Mouse (Mus musculus) embryonic facial prominence, embryonic 12.5 days (tissue): ENCODE measurements around the gene Gatad1. TPM values are rescaled to one million over a fixed set of nuclear protein-coding genes. Genes with fewer than 3 reads are reported as not detected.
A peak's percentile ranks its signal among the peaks of the same experiment; 100 is the strongest.

Experiments
- ATAC-seq: fragments of 200-750 bp; cut with Nextera tagmentation; 2 replicates; pipeline ENCODE4 v1.8.0; 2017; ENCODE audit not compliant: insufficient number of reproducible peaks, insufficient read depth, low FRiP score, low TSS enrichment
- H3K27ac ChIP-seq: fragments of 300-500 bp; sonication (generic); 2 replicates; pipeline ENCODE4 v1.5.1; 2016; ENCODE audit warnings: mild to moderate bottlenecking
- H3K27me3 ChIP-seq: fragments of 300-500 bp; sonication (generic); 2 replicates; pipeline ENCODE4 v1.6.1; 2016; ENCODE audit warnings: mild to moderate bottlenecking, moderate library complexity
- H3K36me3 ChIP-seq: fragments of 300-500 bp; sonication (generic); 2 replicates; pipeline ENCODE4 v1.6.1; 2016; ENCODE audit warnings: mild to moderate bottlenecking
- H3K4me1 ChIP-seq: fragments of 300-500 bp; sonication (generic); 2 replicates; pipeline ENCODE4 v1.6.1; 2016
- H3K4me2 ChIP-seq: fragments of 300-500 bp; sonication (generic); replicated peaks from 2 replicates; pipeline ENCODE4 v1.6.1; 2016; ENCODE audit warnings: mild to moderate bottlenecking, moderate library complexity
- H3K4me3 ChIP-seq: fragments of 300-500 bp; sonication (generic); 2 replicates; pipeline ENCODE4 v1.5.1; 2016; ENCODE audit warnings: mild to moderate bottlenecking
- H3K9ac ChIP-seq: fragments of 300-500 bp; sonication (generic); 2 replicates; pipeline ENCODE4 v1.6.1; 2016; ENCODE audit warnings: mild to moderate bottlenecking, moderate library complexity
- H3K9me3 ChIP-seq: fragments of 300-500 bp; sonication (generic); 2 replicates; pipeline ENCODE4 v1.6.1; 2016; ENCODE audit warnings: mild to moderate bottlenecking, moderate library complexity
- WGBS: fragments of 180-500 bp; shearing (Covaris S2); methylation state at CpG from one replicate; pipeline ENCODE4 v1.1.7; 2016; 5-methylcytosine and 5-hydroxymethylcytosine counted together
- microRNA-seq: library from miRNA; unstranded; fragments of <30 nt; microRNA quantifications from one replicate; pipeline ENCODE4, GENCODE M21; 2017
- polyA plus RNA-seq: library from polyadenylated mRNA; unstranded; fragments of >200 nt; fragmentation: Nextera tagmentation; extraction: Ambion mirVana; gene quantifications from 2 replicates; pipeline ENCODE4 v1.2.1, GENCODE M21; 2016

Gatad1 gene
- polyA plus RNA-seq, 1 experiment from 2014 or later, result 71.2 TPM

- H3K4me2 ChIP-seq, result peak overlapping the region; percentile 68
- peaks cover 11% of the 10 kb centered on the region for H3K4me1 ChIP-seq
- no peak overlapping the region for H3K27ac ChIP-seq
- H3K4me3 ChIP-seq, result peak overlapping the region; percentile 83
- H3K9me3 ChIP-seq, result no peaks in the 10 kb centered on the region
- H3K36me3 ChIP-seq, result 0 out of 2 replicates have a peak, but pooled peaks cover 4% of the 10 kb centered on the region
- no peak overlapping the region for H3K9ac ChIP-seq
- ATAC-seq, result no peak
- H3K27me3 ChIP-seq, result no peaks in the 10 kb centered on the region
Measured at GRCm38 (mm10) chr5:3597171-3597570, 59.8 kb downstream of the Gatad1 start.

DNA sequence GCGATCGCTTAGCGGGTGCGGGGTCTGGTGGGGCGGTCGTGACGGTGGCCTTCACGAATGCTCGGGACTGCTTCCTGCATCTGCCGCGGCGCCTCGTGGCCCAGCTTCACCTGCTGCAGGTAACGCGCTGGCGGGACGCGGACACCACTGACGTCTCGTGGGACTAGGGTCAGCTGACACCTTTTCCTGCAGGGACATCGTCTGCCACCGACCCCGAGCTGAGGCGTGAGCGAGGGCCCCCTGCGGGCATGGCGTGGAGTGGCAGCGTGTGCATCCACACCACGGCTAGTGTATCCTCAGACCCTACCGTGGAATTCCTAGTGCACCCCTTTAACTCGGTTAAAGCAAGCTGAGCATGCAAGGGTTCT is 60.6 kb downstream of the Gatad1 start, which contains the start of gene Rbm48:
Gene Rbm48, minus strand, starts transcription at position 187 of the 368 bp plus-strand sequence.
- Histone ChIP-seq H3K4me3 (peak within 1 kb of the TSS; percentile 83), H3K9ac (peak within 1 kb of the TSS; percentile 69), H3K27ac (peak within 1 kb of the TSS; percentile 26; the same call in 1 of the 2 replicates), H3K4me1 (peaks cover 11% of the 10 kb centered on the region), H3K4me2 (peak within 1 kb of the TSS; percentile 76), H3K9me3 (no peaks in the 10 kb centered on the region), H3K36me3 (peaks cover 8% of the 10 kb centered on the region; the same call in 1 of the 2 replicates), H3K27me3 (no peaks in the 10 kb centered on the region)
- under 1% methylated on average over 31 of the region's 31 CpGs for WGBS
- ATAC-seq, result peak; percentile 65

DNA sequence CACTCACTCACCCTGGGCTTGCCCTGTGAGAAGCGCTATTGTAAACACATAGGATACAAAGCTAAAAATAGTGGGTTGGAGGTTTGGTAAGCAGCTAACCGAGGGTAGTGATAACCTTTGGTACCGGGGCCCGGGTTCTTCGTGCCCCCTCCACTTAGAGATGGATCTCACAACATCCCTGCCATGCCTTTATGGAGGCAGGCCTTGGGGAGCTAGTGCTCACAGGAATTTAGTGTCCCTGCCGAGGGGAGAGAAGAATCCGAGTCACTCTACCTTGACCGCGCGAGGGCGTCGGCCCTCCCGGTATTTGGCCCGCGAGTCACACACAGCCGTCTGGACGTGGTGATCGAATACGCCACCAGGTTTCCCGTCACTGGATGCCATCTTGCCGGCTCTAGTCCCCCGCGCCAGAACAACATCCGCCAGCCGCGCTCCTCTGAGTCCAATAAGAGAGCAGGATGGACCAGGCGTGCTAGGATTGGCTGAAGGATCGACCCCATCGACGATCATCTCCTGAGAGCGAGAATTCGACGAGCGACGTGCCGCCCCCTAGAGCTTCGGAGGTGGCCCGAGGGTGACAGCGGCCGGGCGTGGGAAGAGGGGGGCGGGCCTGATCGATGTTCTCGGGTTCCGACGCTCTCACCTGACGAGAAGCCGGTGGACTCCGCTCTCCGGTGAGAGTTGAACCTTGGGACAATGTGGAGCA is 61.1 kb downstream of the Gatad1 start, which contains the start of gene Pex1:
Gene Pex1, plus strand, starts transcription at position 374 of the 706 bp plus-strand sequence.
- Histone ChIP-seq H3K36me3 (peaks cover 13% of the 10 kb centered on the region; the same call in 1 of the 2 replicates), H3K9ac (peak within 1 kb of the TSS; percentile 69), H3K27me3 (no peaks in the 10 kb centered on the region), H3K4me2 (peak within 1 kb of the TSS; percentile 76), H3K27ac (peak within 1 kb of the TSS; percentile 26; the same call in 1 of the 2 replicates), H3K4me3 (peak within 1 kb of the TSS; percentile 83), H3K4me1 (peaks cover 11% of the 10 kb centered on the region), H3K9me3 (no peaks in the 10 kb centered on the region)
- under 1% methylated on average over 50 of the region's 50 CpGs for WGBS
- peak; percentile 97 for ATAC-seq

Small RNA genes within 50 kb of the gene (microRNA-seq; reads per million reads assigned to microRNA genes)
- not detected for gene Gm22926
- not detected for gene Gm26238

Other genes with a start within 250 kb of the Gatad1 start
- gene Fam133b, start 113.4 kb downstream of the Gatad1 start, polyA plus RNA-seq, result 39.3 and 39.4 TPM in 2 replicates
- 3.0 and 4.3 TPM in 2 replicates for gene 1700109H08Rik, start 85.6 kb downstream of the Gatad1 start, polyA plus RNA-seq
- gene Pex1, start 61.1 kb downstream of the Gatad1 start, polyA plus RNA-seq, result 16.7 and 20.8 TPM in 2 replicates
- 14.6 and 18.0 TPM in 2 replicates for gene Rbm48, start 60.6 kb downstream of the Gatad1 start, polyA plus RNA-seq
- gene Tmbim7, start 6.0 kb downstream of the Gatad1 start, polyA plus RNA-seq, result not detected in 2 replicates
- gene Ankib1, start 145.7 kb upstream of the Gatad1 start, polyA plus RNA-seq, result 16.2 and 19.1 TPM in 2 replicates
- 67.0 and 68.9 TPM in 2 replicates for gene Krit1, start 146.0 kb upstream of the Gatad1 start, polyA plus RNA-seq
- 0.11 and 0.14 TPM in 2 replicates for gene Lrrd1, start 188.0 kb upstream of the Gatad1 start, polyA plus RNA-seq
- 9.0 and 9.2 TPM in 2 replicates for gene Mterf1a, start 236.7 kb upstream of the Gatad1 start, polyA plus RNA-seq